Mouse (Mus musculus): ENCODE data around the gene Igf2. TPM values are rescaled to one million over a fixed set of nuclear protein-coding genes. Genes with fewer than 3 reads are reported as not detected.

The Igf2 gene
- 366 and 579 TPM in 2 replicates for polyA plus RNA-seq (2015; fragmentation: Nextera tagmentation; extraction: Ambion mirVana)

DNA sequence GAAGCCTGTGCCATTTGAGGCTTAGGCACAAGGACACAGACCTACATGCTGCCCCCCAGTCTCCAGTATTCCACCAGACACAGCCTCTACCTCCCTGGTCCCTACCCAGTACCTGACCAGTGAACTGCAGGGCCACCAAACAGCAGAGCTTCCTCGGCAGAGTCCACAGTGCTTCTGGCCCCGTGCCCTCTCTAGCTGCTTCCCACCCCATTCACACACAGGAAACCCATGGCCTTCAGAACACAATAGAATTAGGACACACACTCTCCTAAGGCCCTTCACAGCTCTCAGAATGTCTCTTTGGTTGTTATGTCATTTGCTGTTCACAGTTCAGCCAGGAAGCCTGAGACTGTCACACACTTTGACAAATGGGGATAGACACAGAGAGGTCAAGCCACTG is at the start of gene Igf2:
Gene Igf2 (minus strand): TSS at position 158 of the 400 bp plus-strand sequence.

DNA sequence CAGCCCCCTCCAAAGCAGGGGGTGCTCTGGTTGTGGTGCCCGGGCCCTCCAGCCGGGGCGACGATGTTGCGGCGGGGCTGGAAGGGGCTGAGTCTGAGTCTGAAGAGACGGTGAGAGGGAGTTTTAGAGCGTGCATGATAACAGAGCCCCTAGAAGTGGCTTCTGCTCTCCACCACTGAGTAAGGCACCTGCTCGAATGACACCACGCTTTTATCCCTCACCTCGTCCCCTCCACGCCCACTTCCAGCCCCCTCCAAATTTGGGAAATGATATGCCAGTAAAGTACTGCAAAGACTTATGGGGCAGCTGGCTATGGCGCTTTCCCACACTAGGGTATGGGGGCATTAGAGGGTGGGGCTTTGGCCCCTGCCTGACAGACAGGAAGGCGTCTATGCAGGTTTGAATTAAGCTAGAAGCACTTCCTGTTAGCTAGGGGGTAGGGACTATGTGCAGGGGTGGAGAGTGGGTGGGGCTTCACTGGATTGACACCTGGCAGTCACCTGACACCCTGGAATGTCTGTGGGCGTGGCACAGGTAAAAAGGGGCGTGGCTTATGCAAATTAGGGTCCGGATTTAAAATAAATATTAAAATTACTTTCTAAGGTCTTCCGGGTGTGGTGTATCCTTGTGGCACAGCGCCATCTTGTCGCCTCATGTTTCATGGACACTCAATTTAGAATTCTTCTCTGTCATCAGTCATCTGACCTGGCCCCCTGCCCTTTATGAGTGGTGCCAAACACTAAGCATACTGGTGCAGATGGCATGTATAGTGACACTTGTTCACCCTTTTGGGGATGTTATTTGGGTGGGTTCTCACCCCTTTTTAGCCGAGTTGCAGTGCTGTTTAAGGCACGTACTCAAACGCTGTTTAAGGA is 3.4 kb upstream of the Igf2 start, which contains the start of gene Gm49394:
Gene Gm49394 (minus strand): TSS at position 192 of the 875 bp plus-strand sequence.

Small RNA genes within 50 kb of the gene (microRNA-seq; reads per million reads assigned to microRNA genes)
- gene Mir483 (ENCODE audit: borderline replicate concordance, insufficient number of aligned reads), result 926 reads per million, percentile 75 among the genes with 10 or more reads in this experiment

Other genes starting within 250 kb of the Igf2 start
- 0.99 TPM in 1 of 2 replicates, not detected in the other for gene Syt8, start 232.0 kb downstream of the Igf2 start, polyA plus RNA-seq (2015; fragmentation: Nextera tagmentation; extraction: Ambion mirVana)
- 14.4 and 42.6 TPM in 2 replicates for gene Tnni2, start 225.0 kb downstream of the Igf2 start, polyA plus RNA-seq (2015; fragmentation: Nextera tagmentation; extraction: Ambion mirVana)
- gene Lsp1, start 206.0 kb downstream of the Igf2 start, polyA plus RNA-seq (2015; fragmentation: Nextera tagmentation; extraction: Ambion mirVana), result 34.1 and 44.4 TPM in 2 replicates
- 11.5 and 54.4 TPM in 2 replicates for gene Tnnt3, start 168.0 kb downstream of the Igf2 start, polyA plus RNA-seq (2015; fragmentation: Nextera tagmentation; extraction: Ambion mirVana)
- gene Mrpl23, start 134.1 kb downstream of the Igf2 start, polyA plus RNA-seq (2015; fragmentation: Nextera tagmentation; extraction: Ambion mirVana), result 18.5 and 18.8 TPM in 2 replicates
- gene Gm49394, start 3.1 kb upstream of the Igf2 start, polyA plus RNA-seq (2015; fragmentation: Nextera tagmentation; extraction: Ambion mirVana), result not detected in 2 replicates
- gene Ins2, start 76.6 kb upstream of the Igf2 start, polyA plus RNA-seq (2015; fragmentation: Nextera tagmentation; extraction: Ambion mirVana), result 0.39 and 0.79 TPM in 2 replicates

Measured in adrenal gland, postnatal 0 days (tissue).